Mouse (Mus musculus): ENCODE measurements at regions not wholly inside any gene's neighbourhood (a gene's known extent, or its start where the extent isn't known, plus 50 kb on each side); places are given as distances from the start of the nearest gene placed in this dataset.
"Not testable (repeated sequence)": the region's sequence is repeated elsewhere in the genome, so short reads cannot be mapped to it uniquely, and the experiment has no call there.

DNA sequence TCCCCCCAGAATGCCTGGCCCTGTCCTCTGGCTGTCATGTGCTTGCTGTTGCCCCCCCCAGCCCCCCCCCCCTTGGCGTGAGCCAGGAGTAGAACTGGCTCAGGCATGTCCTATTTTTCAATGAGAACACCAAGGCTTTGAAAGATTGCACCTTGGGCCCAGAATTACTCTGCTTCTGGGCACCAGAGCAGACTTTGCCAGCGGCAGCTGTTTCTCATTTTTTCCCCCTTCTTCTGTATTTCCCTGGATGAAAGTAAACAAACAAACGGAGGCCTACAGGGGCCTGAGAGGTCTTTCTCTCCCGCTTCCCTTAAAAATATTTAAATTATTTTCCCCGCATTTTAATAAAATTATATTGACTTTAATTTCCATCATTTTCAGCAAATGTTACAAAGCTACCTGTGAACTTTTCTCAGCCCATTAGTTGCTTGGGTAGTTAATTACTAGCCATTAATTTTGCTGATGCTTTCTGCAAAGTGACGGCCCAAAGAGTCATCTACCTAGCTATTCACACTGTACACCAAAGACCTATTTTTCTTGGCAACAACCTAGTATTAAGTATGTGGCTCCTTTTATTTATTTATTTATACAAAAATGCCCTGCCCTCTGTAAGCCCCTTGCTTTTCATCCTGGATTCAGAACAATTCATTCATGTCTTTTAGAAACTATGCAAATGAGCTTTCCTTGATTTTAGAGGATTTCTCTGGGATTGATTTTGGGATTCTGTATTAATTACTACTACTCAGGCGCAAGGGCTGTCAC is 496.2 kb upstream of the Fam160b2 start:
- no peak for DNase-seq

DNA sequence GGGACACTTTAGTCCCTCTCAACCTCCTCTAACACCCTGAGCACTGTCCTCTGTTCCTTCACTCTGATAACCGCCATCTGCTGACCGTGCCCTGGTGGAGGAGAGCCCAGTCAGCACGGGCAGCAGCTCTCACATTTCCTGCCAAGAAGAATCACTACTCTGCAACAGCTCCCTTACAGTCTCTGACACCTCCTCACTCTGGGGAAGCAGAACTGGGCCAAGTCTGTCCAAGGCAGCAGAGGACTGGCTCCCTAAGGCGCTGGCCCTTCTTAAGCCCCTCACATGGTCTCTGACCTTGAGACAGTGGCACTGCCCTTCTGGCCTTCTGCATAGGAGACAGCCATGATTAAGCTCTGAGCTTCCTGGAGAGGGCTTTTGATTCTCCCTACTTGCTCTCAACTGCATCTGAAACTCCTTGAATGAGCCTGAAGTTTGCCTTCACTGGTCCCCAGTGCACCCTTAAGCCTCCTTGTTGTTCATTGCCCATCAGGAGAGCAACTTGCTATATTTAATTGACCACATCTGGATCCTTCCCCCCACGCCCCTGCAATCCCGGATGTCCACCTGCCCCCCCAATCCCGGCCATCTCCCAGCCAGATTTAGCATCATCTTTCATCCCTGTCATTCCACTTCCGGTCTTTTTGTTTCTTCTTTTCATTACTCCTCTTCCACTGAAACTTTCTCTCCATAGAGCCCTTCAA is 493.1 kb upstream of the Fam160b2 start:
- DNase-seq = no peak

DNA sequence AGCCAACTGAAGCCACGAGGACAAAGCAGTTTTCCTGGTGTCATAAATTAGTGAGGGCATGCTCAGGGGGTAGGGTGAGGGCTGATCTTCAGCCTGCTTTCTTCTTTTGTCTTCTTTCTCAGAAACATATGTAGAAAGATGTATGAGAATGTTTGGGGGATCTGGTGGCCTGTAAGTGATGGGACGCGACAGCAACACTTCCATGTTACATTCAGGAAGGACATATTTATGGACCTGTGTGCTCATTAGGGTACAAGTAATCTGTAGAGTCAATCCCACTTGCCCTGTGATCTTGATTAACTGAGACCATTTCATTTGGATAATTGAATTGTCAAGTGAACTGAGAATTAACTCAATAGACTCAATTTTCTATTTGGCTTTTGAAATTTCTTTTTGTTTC is 486.1 kb upstream of the Fam160b2 start:
- DNase-seq = no peak

DNA sequence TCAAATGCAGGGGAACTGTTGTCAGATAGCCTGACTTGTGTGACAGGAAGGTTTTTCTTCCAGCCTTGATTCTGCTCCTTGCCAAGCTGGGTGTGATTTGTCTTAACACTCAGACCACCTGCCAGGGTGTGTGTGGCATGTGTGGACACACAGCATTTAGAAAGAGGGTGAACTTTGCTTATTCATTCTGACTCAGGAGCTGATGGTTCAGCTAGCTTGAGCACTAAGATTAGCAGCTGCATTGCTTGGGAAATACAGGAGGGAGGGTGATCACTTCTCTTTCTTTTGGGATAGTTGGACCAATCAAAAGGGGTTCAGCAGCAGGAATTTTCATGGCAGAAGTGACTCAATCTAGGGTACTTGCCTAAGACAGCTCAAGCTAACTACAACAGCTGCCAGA is 482.7 kb upstream of the Fam160b2 start:
- no peak for DNase-seq

DNA sequence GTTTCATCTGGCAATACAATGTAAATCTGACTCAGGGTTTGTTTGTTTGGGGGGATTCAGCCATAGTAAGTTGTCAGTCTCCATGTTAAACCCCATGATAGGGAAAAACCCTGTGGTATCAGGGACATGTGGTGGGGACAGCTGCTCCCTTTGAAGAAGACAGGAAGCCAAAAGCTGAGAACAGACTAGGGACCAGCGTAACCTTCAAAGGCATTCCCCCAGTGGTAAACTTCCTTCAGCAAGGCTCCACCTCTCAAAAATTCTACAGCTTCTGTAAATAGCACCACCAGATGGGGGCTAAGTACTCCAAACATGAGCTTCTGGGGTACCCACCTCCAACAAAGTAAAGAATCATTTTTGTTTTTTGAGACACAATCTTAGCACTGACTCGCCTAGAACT is 476.0 kb upstream of the Fam160b2 start:
- DNase-seq = no peak

DNA sequence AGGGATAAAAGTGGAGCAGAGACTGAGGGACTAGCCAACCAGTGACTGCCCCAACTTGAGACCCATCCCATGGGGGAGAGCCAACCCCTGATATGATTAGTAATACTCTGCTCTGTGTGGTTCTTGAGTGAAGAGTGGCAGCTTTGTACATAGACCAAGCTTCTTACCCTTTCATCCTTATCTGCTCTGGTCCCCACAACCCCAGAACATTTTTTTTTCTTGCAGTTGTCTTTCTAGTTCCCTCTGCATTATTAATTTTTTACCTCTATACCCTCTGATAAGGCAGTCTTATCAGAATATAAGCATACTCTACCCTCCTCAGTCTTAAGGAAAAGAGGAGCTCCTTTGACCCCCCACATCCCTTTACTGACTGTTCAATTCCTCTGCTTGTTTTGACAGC is 474.4 kb upstream of the Fam160b2 start:
- no peak for DNase-seq

DNA sequence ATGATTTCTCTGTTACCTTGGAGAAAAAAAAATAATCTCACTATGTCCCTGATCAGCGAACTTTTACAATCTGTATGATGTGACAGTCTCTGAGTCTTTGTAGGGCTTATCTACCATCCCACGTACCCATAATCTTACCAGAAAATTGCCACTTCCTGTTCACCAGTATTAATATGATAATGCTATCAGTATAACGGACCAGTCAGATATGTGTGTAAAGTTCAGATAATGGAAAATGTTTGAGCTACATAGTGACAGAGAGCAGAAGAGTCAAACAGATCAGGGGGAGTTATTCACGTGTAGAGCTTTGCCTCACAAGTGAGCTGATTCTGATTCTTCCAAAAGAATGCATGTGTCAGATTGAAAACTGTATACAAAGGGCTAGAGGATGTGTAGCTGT is 466.0 kb upstream of the Fam160b2 start:
- no peak for DNase-seq

DNA sequence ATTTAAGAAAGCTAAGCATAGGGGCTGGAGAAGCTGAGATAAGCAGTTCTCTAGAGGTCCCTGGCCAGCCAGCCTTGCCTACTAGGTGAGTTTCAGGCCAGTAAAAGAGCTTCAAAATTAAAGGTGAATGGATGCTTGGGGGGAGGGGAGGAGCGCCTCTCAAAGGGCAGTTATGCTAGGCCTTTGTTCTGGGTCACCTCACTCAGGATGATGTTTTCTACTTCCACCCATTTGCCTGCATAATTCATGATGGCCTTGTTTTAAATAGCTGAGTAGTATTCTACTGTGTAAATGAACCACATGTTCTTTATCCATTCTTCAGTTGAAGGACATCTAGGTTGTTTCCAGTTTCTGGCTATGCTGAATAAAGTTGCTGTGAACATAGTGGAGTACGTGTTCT is 457.0 kb upstream of the Fam160b2 start:
- DNase-seq = no peak

DNA sequence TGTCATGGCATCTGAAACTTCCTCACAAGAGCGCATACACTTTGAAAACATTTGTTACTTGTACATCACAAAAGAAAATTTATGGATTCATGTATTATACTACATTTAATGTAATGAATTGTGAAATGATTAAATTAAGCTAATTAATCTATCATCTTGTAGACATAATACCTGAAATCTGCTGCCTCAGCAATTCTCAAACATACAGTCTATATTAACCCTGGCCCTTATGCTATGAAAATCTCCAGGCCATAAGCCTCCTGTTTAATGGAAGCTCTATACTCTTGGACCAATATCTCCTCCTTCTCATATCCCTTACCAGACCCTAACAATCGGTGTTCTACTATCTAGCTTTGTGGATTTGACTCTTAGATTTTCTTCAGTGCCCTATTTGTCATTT is 455.8 kb upstream of the Fam160b2 start:
- DNase-seq = no peak

DNA sequence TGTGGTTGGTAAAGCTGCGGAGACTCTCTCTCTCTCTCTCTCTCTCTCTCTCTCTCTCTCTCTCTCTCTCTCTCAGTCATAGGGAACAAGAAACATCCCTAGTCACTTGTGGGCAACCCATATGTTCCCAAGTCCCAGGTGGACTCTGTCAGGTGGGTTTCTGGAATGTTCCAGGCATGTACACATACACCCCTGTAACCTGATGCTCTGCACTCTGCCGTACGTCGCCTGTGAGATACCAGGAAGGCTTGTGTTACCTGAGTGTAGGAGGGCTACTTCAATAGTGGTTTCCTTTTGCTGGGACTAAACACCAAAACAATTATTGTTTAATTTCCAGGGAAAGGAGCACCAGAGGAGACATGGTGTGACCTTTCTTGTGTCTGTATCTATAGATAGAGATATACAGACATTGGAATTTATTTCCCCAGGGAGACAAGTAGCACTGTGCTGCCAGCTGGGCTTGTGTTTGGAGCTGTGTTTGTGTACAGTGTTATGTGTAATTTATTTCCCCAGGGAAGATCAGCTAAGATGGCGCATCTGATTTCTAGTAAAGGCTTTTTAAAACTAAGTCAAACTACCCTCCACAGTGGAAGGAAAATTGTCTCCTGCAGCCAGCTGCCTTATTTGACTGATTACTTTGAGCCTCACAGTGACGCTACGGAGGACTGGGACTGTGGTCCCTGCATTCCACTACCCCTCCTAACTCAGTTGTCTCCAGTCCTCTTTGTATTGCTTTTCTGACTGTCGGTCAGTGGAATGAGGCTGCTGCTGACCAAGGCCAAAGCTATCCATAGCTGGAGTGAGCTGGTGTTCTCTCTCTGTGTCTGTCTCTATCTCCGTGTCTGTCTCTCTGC is 454.4 kb upstream of the Fam160b2 start:
- DNase-seq = no peak

DNA sequence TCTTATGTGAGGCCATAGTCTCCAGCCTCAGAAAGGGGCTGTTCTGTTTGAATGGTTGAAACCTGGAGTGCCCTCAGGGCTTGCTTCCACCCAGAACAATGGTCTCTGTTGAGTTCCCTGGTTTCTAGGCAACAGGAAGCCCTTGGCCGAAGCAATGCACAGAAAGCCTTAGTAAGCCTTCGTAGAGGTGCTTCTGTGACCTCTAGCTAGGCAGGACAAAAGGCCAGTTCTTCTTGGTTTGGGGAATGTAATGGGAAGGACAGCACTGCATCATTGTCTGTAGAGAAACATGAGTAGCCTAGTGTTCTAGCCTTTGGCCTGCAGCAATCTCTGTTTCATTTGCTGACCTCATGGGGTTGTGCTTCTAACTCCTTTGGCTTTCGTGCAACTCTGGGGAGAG is 447.5 kb upstream of the Fam160b2 start:
- no peak for DNase-seq

DNA sequence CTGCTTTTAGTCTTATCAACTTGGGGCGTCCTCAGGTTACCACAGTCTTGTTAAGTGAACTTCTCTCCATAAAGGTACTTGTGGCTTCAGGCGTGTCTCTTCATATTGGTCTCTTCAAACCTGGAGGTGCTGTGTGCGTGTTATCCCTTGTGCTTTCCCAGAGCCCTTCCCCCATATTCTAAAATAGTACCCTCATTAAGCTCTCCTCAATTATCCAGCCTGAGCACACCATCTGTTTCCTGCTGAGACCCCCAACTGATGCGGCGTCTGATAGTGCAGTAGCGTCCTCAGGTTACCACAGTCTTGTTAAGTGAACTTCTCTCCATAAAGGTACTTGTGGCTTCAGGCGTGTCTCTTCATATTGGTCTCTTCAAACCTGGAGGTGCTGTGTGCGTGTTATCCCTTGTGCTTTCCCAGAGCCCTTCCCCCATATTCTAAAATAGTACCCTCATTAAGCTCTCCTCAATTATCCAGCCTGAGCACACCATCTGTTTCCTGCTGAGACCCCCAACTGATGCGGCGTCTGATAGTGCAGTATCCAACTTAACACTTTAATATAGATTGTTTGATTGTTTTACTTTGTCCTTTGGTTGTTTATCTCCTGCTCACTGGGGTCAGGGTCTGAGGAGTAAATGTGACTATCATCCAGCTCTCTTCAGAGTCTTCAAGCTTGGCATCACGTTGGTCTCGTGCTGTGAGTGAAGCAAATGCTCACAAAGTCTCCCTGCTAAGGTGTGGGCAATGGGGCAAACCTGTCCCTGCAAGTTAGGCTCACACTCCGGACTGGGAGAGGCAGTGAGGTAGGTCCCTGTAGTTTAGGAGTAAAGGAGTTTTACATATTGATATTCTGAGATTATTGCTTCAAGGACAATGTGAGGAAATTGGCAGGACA is 444.5 kb upstream of the Fam160b2 start:
- not testable (repeated sequence) for DNase-seq

DNA sequence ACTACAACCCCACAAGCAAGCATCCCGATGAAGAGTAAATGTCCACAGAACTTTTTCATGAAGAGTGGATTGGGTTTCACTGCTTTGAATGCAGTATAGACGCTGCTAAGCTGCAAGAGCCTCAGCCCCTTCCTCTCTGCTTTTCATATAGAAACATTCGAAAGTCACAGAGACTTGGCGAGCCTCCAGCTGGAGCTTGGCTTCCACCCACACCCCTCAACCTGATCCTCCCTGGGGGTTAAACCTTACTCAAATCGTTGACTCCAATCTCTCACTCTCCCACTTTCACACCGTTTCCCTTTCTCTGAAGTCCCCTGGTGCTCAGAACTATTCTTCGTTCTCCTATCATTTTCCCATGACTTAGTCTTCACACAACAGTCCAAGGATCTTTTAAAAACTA is 437.0 kb upstream of the Fam160b2 start:
- DNase-seq = no peak

DNA sequence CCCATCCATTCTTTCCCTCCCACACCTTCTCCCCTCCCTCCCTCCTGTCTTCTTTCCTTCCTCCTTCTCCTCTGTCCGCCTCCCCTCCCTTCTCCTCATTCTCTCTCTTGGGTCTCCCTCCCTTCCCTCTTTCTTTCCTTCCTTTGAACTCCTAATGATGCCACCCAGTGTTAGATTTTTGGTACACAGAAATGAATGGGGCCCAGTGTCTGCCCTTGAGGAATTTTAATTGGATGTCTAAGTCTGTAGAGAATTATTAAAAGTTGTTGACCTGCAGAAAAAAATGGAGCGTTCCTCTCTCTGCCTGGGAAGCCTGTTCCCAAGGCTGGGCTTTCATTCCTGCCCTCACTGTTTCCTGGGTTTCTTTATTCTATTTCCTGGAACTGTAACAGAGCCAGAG is 434.0 kb upstream of the Fam160b2 start:
- DNase-seq = no peak

DNA sequence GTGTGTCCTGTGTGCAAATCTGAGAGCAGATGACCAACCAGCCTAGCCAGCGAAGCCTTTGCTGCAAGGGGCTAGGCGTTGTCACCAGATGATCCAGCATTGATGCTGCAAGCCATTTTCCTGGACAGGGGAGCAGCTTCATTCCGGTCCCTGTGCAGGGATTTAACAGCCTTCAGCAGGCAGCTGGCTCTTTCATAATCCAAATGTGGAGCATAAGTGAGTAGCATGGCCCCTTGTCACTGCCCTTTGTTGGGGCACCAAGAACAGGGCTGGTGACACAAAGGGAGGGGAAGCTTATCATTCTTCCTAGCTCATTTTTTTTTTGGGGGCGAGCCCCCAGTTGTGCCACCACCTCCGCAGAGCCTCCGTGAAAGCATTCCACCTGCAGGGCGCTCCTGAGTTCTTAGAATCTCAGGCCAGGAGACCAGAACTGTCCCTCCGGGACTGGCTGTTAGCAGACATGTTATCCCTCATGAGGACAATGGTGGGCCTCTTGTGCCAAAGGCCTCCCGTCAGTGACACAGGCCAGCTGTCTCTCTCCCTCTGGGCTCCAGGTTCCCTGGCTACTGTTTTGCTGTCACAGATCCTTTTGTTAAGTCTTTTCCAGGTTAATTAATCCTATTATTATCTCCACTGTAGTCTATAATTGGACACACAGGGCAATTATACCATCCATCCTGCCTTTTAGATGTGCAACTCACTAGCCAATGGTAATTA is 430.7 kb upstream of the Fam160b2 start:
- DNase-seq = no peak

Data from kidney, adult 9 months (tissue).